Mouse (Mus musculus) heart, postnatal 0 days (tissue): Measurements from ENCODE around the gene Als2cr12. TPM values are rescaled to one million over a fixed set of nuclear protein-coding genes. Genes with fewer than 3 reads are reported as not detected.

Experiments used
- ATAC-seq: fragments of 200-750 bp; cut with Nextera tagmentation; 2 replicates; pipeline ENCODE4 v1.8.0; 2017; ENCODE audit warnings: low read depth, moderate number of reproducible peaks, moderate library complexity; ENCODE audit not compliant: insufficient read depth
- DNase-seq: peaks from one replicate; pipeline ENCODE4 v3.0.0-alpha.2; 2016; ENCODE audit warnings: low spot score
- H3K27ac ChIP-seq: fragments of 300-500 bp; sonication (generic); 2 replicates; pipeline ENCODE4 v1.5.1; 2014; ENCODE audit warnings: low read depth, mild to moderate bottlenecking
- H3K27me3 ChIP-seq: fragments of 300-500 bp; sonication (generic); 2 replicates; pipeline ENCODE4 v1.6.1; 2014; ENCODE audit warnings: low read length, mixed read lengths; ENCODE audit not compliant: control insufficient read depth, insufficient read depth
- H3K36me3 ChIP-seq: fragments of 300-500 bp; sonication (generic); replicated peaks from 2 replicates; pipeline ENCODE4 v1.6.1; 2014; ENCODE audit warnings: low read length, mixed read lengths; ENCODE audit not compliant: control insufficient read depth, insufficient read depth
- H3K4me1 ChIP-seq: fragments of 300-500 bp; sonication (generic); 2 replicates; pipeline ENCODE4 v1.6.1; 2014; ENCODE audit warnings: antibody characterized with exemption; ENCODE audit not compliant: control insufficient read depth, insufficient read depth
- H3K4me2 ChIP-seq: fragments of 300-500 bp; sonication (generic); 2 replicates; pipeline ENCODE4 v1.6.1; 2014; ENCODE audit warnings: low read depth, mild to moderate bottlenecking, low read length, moderate library complexity
- H3K4me3 ChIP-seq: fragments of 300-500 bp; sonication (generic); 2 replicates; pipeline ENCODE4 v1.5.1; 2014; ENCODE audit warnings: low read depth, low read length
- H3K9ac ChIP-seq: fragments of 300-500 bp; sonication (generic); replicated peaks from 2 replicates; pipeline ENCODE4 v1.6.1; 2014; ENCODE audit warnings: low read depth, low read length, mixed read lengths
- H3K9me3 ChIP-seq: fragments of 300-500 bp; sonication (generic); replicated peaks from 2 replicates; pipeline ENCODE4 v1.6.1; 2016; ENCODE audit warnings: low read length; ENCODE audit not compliant: control insufficient read depth
- CTCF ChIP-seq: IDR thresholded peaks from 2 replicates; pipeline ENCODE4 v1.5.1; 2016; ENCODE audit warnings: antibody characterized with exemption, control low read depth, low read depth
- EP300 ChIP-seq: IDR thresholded peaks from 2 replicates; pipeline ENCODE4 v1.6.1; 2016; ENCODE audit warnings: antibody characterized with exemption, low read depth
- WGBS: fragments of 180-500 bp; shearing (Covaris S2); extraction: QIAGEN DNeasy Blood & Tissue Kit; methylation state at CpG from one replicate; pipeline ENCODE4 v1.1.7; 2014; 5-methylcytosine and 5-hydroxymethylcytosine counted together
- polyA plus RNA-seq: library from polyadenylated mRNA; unstranded; fragments of >200 nt; fragmentation: Nextera tagmentation; extraction: Ambion mirVana; gene quantifications from 2 replicates; pipeline ENCODE4 v1.2.1, GENCODE M21; 2015
- total RNA-seq: library from RNA; depleted of rRNA; stranded (reverse); fragments of >200 nt; gene quantifications from 2 replicates; pipeline ENCODE4 v1.2.3, GENCODE M21; 2014; ENCODE audit warnings: low replicate concordance

The Als2cr12 gene
- total and polyA plus RNA-seq, 2 experiments from 2014 or later, result not detected

GRCm38 (mm10) chr1:58621996-58622748 is 73.6 kb downstream of the Als2cr12 start:
- no peaks in the 10 kb centered on the region for H3K9me3 ChIP-seq
- peaks cover 16% of the 10 kb centered on the region; the same call in 1 of the 2 replicates for H3K4me1 ChIP-seq
- 46% methylated on average over 7 of the region's 7 CpGs for WGBS
- 0 out of 2 replicates have a peak overlapping the region, but pooled peaks have one; percentile 6 for H3K4me2 ChIP-seq
- TF ChIP-seq CTCF (no peak), EP300 (no peak)
- no peak overlapping the region for H3K4me3 ChIP-seq
- H3K9ac ChIP-seq, result no peak overlapping the region
- no peaks in the 10 kb centered on the region for H3K36me3 ChIP-seq
- no peaks in the 10 kb centered on the region for H3K27me3 ChIP-seq
- ATAC-seq (no peak), DNase-seq (peak; percentile 35)
- H3K27ac ChIP-seq, result peak overlapping the region; percentile 39

DNA sequence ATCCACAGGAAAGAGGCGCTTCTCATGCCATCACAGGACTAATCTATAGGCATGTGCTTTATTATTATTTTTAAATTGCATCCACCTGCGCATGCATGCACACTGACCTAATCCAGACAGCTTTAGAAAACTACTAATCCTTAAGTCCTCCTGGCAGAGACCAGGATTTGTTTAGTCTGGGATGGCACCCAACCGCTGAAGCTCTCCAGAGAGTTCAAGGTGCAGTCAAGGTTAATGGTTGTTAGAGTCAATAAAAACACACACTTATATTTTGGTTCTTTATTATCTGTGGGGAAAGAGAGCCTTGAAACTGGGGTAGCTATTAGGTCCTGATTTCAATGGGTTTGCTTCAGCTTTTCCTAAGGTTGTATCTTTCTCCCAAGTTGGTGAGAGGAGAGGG is 74.5 kb downstream of the Als2cr12 start:
- DNase-seq (peak; percentile 20), ATAC-seq (peak; percentile 41; the same call in 1 of the 2 replicates)

GRCm38 (mm10) chr1:58618766-58619165 is 77.0 kb downstream of the Als2cr12 start:
- peaks cover 16% of the 10 kb centered on the region; the same call in 1 of the 2 replicates for H3K4me1 ChIP-seq
- no peak overlapping the region for H3K27ac ChIP-seq
- H3K9me3 ChIP-seq, result no peaks in the 10 kb centered on the region
- H3K36me3 ChIP-seq, result no peaks in the 10 kb centered on the region
- no peak overlapping the region for H3K4me2 ChIP-seq
- H3K27me3 ChIP-seq, result no peaks in the 10 kb centered on the region
- H3K9ac ChIP-seq, result no peak overlapping the region
- H3K4me3 ChIP-seq, result no peak overlapping the region
- 77% methylated on average over 2 of the region's 2 CpGs for WGBS
- TF ChIP-seq EP300, result no peak
- no peak for TF ChIP-seq CTCF
- DNase-seq (no peak), ATAC-seq (no peak)

More for the DNA sequence above, 74.5 kb downstream of the Als2cr12 start:
- peak overlapping the region; percentile 39 for H3K27ac ChIP-seq
- no peaks in the 10 kb centered on the region for H3K36me3 ChIP-seq
- H3K4me2 ChIP-seq, result no peak overlapping the region
- H3K4me3 ChIP-seq, result no peak overlapping the region
- H3K9me3 ChIP-seq, result no peaks in the 10 kb centered on the region
- TF ChIP-seq EP300 (no peak), CTCF (no peak)
- peaks cover 16% of the 10 kb centered on the region; the same call in 1 of the 2 replicates for H3K4me1 ChIP-seq
- H3K27me3 ChIP-seq, result no peaks in the 10 kb centered on the region
- H3K9ac ChIP-seq, result no peak overlapping the region
- 73% methylated on average over 3 of the region's 3 CpGs for WGBS

- no peaks in the 10 kb centered on the region for H3K27me3 ChIP-seq
- H3K27ac ChIP-seq, result no peak overlapping the region
- H3K9me3 ChIP-seq, result no peaks in the 10 kb centered on the region
- H3K36me3 ChIP-seq, result no peaks in the 10 kb centered on the region
- H3K9ac ChIP-seq, result no peak overlapping the region
- DNase-seq, result no peak
- TF ChIP-seq CTCF (no peak), EP300 (no peak)
- H3K4me1 ChIP-seq, result peaks cover 16% of the 10 kb centered on the region; the same call in 1 of the 2 replicates
- no peak for ATAC-seq
- 69% methylated on average over 6 of the region's 6 CpGs for WGBS
- H3K4me3 ChIP-seq, result no peak overlapping the region
- no peak overlapping the region for H3K4me2 ChIP-seq
Observed at GRCm38 (mm10) chr1:58617978-58618668, 77.7 kb downstream of the Als2cr12 start.

DNA sequence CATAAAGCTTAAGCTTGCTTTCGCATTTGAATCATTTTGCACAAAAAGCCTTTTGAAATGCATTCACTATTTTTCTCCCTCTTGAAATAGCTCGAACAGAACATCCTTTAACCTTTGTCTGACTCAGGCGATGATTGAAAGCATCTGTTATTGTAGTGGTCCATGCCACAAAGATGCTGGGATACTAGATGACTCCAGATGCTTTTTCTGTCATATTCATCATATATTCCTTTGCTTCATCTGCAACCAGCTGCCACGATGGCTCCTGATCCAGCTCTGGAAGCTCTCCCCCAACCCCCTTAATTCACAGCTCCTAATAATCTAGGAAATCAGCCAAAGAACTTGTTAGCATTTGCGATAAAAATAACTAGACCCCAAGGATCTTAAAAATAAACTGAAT is 78.7 kb downstream of the Als2cr12 start:
- no peak overlapping the region for H3K9ac ChIP-seq
- WGBS, result 61% methylated on average over 5 of the region's 5 CpGs
- ATAC-seq, result no peak

More for the DNA sequence above, 78.7 kb downstream of the Als2cr12 start:
- H3K4me3 ChIP-seq, result no peak overlapping the region
- H3K4me1 ChIP-seq, result peaks cover 11% of the 10 kb centered on the region; the same call in 1 of the 2 replicates
- H3K4me2 ChIP-seq, result no peak overlapping the region
- TF ChIP-seq EP300 (no peak), CTCF (no peak)
- H3K27ac ChIP-seq, result no peak overlapping the region
- no peak for DNase-seq
- H3K9me3 ChIP-seq, result no peaks in the 10 kb centered on the region
- H3K36me3 ChIP-seq, result no peaks in the 10 kb centered on the region
- H3K27me3 ChIP-seq, result no peaks in the 10 kb centered on the region
